Mouse (Mus musculus) midbrain, embryonic 16.5 days (tissue): Measurements from ENCODE around the gene Srgap3. TPM values are rescaled to one million over a fixed set of nuclear protein-coding genes. Genes with fewer than 3 reads are reported as not detected.
"Not testable (repeated sequence)": the region's sequence is repeated elsewhere in the genome, so short reads cannot be mapped to it uniquely, and the experiment has no call there.

Experiments
- ATAC-seq: fragments of 200-750 bp; cut with Nextera tagmentation; 2 replicates; pipeline ENCODE4 v1.8.0; 2017; ENCODE audit warnings: moderate TSS enrichment
- H3K27ac ChIP-seq: fragments of 300-500 bp; sonication (generic); 2 replicates; pipeline ENCODE4 v1.5.1; 2014; ENCODE audit warnings: mild to moderate bottlenecking, low read length, mixed read lengths
- H3K27me3 ChIP-seq: fragments of 300-500 bp; sonication (generic); 2 replicates; pipeline ENCODE4 v1.6.1; 2014; ENCODE audit warnings: low read depth, low read length, mixed read lengths; ENCODE audit not compliant: control insufficient read depth, insufficient read depth
- H3K36me3 ChIP-seq: fragments of 300-500 bp; sonication (generic); 2 replicates; pipeline ENCODE4 v1.6.1; 2014; ENCODE audit warnings: mild to moderate bottlenecking, low read length, moderate library complexity, mixed read lengths; ENCODE audit not compliant: control insufficient read depth, insufficient read depth
- H3K4me1 ChIP-seq: fragments of 300-500 bp; sonication (generic); 2 replicates; pipeline ENCODE4 v1.6.1; 2014; ENCODE audit warnings: mild to moderate bottlenecking, low read length, mixed read lengths; ENCODE audit not compliant: control insufficient read depth, insufficient read depth
- H3K4me2 ChIP-seq: fragments of 300-500 bp; sonication (generic); 2 replicates; pipeline ENCODE4 v1.6.1; 2014; ENCODE audit warnings: mild to moderate bottlenecking, low read length, mixed read lengths
- H3K4me3 ChIP-seq: fragments of 300-500 bp; sonication (generic); 2 replicates; pipeline ENCODE4 v1.5.1; 2014; ENCODE audit warnings: low read depth, mild to moderate bottlenecking, low read length, moderate library complexity, mixed read lengths
- H3K9ac ChIP-seq: fragments of 300-500 bp; sonication (generic); 2 replicates; pipeline ENCODE4 v1.6.1; 2014; ENCODE audit warnings: low read depth, low read length, mixed read lengths
- H3K9me3 ChIP-seq: fragments of 300-500 bp; sonication (generic); replicated peaks from 2 replicates; pipeline ENCODE4 v1.6.1; 2014; ENCODE audit warnings: mild to moderate bottlenecking, low read length, mixed read lengths; ENCODE audit not compliant: control insufficient read depth, poor library complexity, severe bottlenecking
- WGBS: fragments of 180-500 bp; shearing (Covaris S2); extraction: QIAGEN DNeasy Blood & Tissue Kit; methylation state at CpG from one replicate; pipeline ENCODE4 v1.1.7; 2014; 5-methylcytosine and 5-hydroxymethylcytosine counted together
- polyA plus RNA-seq: library from polyadenylated mRNA; unstranded; fragments of >200 nt; fragmentation: Nextera tagmentation; extraction: Ambion mirVana; gene quantifications from 2 replicates; pipeline ENCODE4 v1.2.1, GENCODE M21; 2015

Gene Srgap3
- polyA plus RNA-seq, 1 experiment from 2014 or later = 37.4 TPM

DNA sequence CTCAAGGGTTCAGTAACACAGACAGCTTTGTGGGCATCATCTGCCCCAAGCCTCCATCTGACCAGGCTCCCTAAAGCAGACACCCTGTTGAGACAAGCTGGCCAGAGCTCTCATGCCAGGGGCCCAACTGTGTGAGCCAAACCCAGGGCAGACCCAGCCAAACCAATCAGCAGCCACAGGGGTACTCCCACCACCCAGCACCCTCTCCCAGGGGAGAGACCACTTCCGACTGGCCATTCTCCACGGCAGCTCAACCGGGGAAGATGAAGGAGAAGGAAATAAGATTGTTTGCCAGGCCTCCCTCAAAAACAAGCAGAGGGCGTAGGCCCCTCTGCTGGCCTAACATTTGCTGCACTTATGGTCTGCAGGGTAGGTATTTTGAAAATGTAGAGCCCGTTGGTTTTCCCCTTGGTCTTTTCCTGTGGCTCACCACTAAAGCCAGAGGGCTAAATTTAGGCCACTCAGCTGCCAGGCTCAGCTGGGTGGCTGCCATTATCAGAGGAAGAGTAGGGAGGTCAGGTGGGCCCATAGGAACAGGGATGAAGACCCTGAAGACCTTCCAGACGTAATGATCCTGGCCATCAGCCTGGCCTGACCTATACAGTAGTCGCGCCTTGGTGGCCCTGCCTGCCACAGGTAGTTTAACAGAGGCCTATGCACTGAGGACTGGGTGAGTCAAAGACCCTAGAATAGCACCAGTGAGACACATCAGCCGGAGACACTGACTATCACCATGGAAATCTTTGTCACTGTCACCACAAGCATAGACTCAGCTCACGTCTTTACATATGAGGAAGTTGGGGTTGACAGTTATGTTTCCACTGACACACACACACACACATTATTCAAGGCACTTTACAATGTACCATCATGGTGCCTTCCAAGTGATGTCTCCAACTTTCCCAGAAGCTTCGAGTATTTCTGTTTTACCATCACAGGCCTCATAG lies 85.4 kb downstream of the Srgap3 start:
- Histone ChIP-seq H3K9ac (no peak overlapping the region), H3K4me3 (no peak overlapping the region), H3K9me3 (no peaks in the 10 kb centered on the region), H3K27ac (peak overlapping the region; percentile 8; the same call in 1 of the 2 replicates), H3K36me3 (no peaks in the 10 kb centered on the region), H3K4me2 (no peak overlapping the region), H3K27me3 (no peaks in the 10 kb centered on the region), H3K4me1 (peaks cover 35% of the 10 kb centered on the region)
- WGBS = 79% methylated on average over 11 of the region's 11 CpGs
- ATAC-seq = no peak

DNA sequence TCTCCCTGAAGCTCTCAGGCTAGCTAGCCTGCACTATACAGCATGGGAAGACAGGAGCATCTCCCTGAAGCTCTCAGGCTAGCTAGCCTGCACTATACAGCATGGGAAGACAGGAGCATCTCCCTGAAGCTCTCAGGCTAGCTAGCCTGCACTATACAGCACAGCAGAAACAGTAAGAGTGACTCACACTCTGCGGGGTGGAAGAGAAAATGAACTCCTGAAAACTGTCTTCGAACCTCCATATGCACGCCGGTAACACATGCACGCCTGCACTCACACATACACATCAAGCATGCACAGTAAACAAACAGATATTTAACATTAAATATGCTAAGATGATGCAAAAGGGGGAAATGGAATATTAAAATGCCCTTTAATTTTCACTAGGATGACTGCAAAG lies 86.8 kb downstream of the Srgap3 start:
- H3K27me3 ChIP-seq, H3K27ac ChIP-seq, H3K4me3 ChIP-seq, H3K9ac ChIP-seq, H3K4me2 ChIP-seq, H3K9me3 ChIP-seq, ATAC-seq, H3K36me3 ChIP-seq: not testable (repeated sequence)
- H3K4me1 ChIP-seq = peaks cover 28% of the 10 kb centered on the region
- 91% methylated on average over 5 of the region's 5 CpGs for WGBS

DNA sequence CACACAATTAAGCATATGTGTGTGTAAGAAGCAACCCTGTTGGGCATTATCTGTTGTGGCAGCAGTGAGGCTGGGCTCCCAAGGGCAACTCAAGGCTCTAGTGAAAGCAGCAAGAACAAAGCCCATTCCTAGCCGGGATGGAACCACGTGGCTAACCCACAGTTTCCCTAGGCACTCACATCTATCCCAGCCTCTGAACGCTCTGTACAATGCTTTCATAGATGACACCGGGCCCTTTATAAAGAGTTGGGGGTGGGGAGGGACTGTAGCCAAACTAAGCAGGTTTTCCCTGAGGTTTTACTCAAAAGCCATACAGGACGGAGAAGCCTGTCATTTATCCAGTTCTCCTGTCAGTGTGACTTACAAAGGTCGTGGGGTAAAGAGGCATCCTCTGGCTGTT lies 90.0 kb downstream of the Srgap3 start:
- Histone ChIP-seq H3K27me3 (no peaks in the 10 kb centered on the region), H3K36me3 (no peaks in the 10 kb centered on the region), H3K4me3 (no peak overlapping the region), H3K4me1 (peaks cover 34% of the 10 kb centered on the region), H3K9ac (no peak overlapping the region), H3K27ac (no peak overlapping the region), H3K9me3 (no peaks in the 10 kb centered on the region), H3K4me2 (no peak overlapping the region)
- 16% methylated on average over 6 of the region's 6 CpGs for WGBS
- peak; percentile 43 for ATAC-seq

DNA sequence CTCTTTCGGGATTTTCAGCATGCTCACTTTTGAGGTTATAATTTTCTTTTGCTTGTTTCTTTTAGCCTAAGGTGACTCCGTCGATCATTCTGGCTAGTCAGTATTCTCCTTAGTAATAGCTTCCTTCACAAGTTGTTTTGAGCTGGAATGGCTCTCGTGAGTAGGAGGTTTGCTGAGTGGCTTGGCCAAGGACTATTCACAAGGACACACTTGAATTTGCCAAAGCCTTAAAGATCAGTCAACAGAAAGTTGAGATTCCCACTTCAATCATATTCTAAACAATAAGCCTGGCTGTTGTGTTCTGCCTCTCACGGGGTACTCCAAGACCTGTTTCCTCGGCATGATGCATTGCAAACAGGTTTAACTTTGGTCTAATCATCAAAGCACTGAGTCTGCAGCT lies 91.9 kb downstream of the Srgap3 start:
- ATAC-seq = no peak
- peaks cover 39% of the 10 kb centered on the region for H3K4me1 ChIP-seq
- H3K36me3 ChIP-seq = no peaks in the 10 kb centered on the region
- H3K9ac ChIP-seq = no peak overlapping the region
- no peak overlapping the region for H3K4me2 ChIP-seq
- H3K27ac ChIP-seq = peak overlapping the region; percentile 50
- WGBS = 62% methylated on average over 6 of the region's 6 CpGs
- no peaks in the 10 kb centered on the region for H3K9me3 ChIP-seq
- no peak overlapping the region for H3K4me3 ChIP-seq
- no peaks in the 10 kb centered on the region for H3K27me3 ChIP-seq

DNA sequence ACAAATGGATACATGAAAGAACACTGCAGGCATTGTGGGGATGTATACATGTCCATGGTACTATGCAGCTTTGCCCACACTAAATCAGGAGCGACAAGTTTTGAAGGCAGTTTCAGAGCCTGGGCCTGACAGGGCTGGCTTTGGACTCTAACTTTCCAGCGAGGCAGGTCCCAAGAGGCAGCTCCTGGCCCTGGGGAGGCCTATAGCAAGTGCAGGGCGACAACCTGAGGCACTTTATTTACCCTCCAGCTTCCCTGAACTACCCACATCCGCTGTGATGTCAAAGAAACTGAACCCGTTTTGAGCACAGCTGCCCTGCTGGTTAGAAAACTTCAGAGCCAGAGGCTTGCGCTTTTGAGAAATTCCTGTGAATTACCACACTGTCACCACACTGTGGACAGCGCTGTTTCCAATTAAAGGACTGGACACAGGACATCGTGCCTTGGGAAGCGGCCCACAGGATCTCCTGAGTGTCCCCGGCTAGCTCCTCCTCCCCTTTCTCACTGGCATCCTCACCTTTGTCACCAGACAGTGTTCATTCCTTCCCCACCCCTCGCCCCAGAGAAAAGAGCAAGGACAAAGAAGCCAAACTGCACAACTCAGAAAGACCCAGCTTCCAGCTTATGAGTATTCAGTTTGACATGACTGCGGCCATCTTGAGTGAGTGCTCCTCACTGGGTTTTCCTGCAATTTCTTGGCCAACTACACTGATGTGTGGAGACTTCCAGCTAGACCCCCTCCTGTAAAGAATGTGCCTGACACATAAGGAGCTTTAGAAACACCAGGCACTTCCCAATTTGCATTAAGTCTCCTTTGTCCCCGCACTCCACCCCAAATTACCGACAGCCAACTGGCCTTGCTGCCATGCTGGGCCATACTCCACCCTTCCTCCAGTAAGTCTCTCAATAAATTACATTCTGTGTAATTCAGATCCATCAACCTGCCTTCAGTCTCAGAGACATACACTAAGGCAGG lies 94.5 kb downstream of the Srgap3 start:
- Histone ChIP-seq H3K36me3 (no peaks in the 10 kb centered on the region), H3K9me3 (no peaks in the 10 kb centered on the region), H3K4me1 (peaks cover 46% of the 10 kb centered on the region), H3K27me3 (no peaks in the 10 kb centered on the region), H3K4me3 (no peak overlapping the region), H3K4me2 (no peak overlapping the region), H3K27ac (no peak overlapping the region; the same call in 1 of the 2 replicates), H3K9ac (no peak overlapping the region)
- no peak for ATAC-seq
- WGBS = 51% methylated on average over 14 of the region's 14 CpGs

DNA sequence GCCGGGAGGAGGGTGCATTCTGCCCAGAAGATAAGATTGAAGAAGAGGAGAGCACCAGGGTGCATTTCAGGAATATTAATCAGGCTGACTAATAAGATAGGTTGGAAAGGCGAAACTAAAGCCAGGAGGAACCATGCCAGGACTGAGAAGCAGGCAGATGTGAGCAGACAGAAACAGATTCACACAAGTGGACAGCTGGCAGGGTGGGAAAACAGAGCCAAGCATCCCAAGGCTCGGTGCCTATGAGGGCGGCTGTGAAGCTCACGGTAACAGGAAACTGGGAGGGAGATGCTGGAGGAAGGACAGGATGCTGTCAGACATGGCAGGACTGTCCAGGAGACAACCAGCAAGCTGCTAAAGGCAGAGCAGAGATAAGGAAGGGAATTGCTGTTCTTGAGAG lies 96.3 kb downstream of the Srgap3 start:
- peak overlapping the region; percentile 39; the same call in 1 of the 2 replicates for H3K9ac ChIP-seq
- H3K4me3 ChIP-seq = no peak overlapping the region
- no peaks in the 10 kb centered on the region for H3K9me3 ChIP-seq
- no peaks in the 10 kb centered on the region for H3K36me3 ChIP-seq
- peak overlapping the region; percentile 51; the same call in 1 of the 2 replicates for H3K27ac ChIP-seq
- no peak for ATAC-seq
- H3K27me3 ChIP-seq = no peaks in the 10 kb centered on the region
- H3K4me1 ChIP-seq = peaks cover 33% of the 10 kb centered on the region
- WGBS = 49% methylated on average over 5 of the region's 5 CpGs
- H3K4me2 ChIP-seq = no peak overlapping the region

DNA sequence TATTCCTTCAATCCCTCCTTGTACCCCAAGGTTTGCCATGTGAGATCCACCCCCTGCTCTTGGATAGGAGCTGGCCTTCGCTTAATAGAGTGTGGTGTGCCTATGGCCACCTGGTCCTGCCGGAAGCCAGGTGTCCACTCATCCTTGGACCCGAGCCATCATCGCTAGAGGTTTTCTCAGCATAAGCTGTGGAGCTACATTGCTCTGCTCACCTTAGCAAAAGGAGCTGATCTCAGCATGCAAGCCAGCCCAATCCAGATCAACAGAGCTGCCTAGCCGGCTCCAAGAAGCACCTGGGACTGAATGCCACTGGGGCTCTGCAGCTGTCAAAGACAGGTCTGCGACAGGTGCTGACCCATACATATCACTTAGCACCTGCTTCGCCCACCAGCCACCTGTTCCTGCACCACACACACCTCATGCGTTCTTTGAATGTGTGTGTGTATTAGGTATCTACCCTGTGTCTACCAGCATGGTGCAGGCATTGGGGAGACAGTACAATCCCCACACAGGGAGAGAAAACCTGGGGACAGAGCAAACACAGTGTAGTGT lies 98.4 kb downstream of the Srgap3 start:
- Histone ChIP-seq H3K4me3 (no peak overlapping the region), H3K36me3 (no peaks in the 10 kb centered on the region), H3K27ac (no peak overlapping the region), H3K4me2 (no peak overlapping the region), H3K27me3 (no peaks in the 10 kb centered on the region), H3K9me3 (no peaks in the 10 kb centered on the region), H3K4me1 (peaks cover 29% of the 10 kb centered on the region), H3K9ac (no peak overlapping the region)
- ATAC-seq = no peak
- 97% methylated on average over 8 of the region's 8 CpGs for WGBS

DNA sequence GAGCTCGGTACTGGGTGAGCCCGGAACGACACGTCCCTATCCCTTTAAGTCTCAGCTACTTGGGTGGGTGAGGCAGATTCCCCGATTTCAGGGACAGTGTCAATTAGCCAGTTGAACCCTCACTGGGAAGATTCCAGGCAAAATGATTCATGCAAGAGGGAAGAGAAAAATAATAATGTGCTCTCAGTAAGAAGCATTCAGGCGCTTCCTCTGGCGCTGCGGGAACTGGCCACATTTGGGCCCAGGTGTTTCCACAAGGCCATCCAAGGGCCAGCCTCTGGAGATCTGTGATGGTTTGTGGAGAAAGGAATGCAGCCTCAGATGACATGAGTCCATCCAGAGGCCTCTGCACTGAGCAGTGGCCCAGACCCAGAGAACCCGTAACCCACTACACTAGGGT lies 100.2 kb downstream of the Srgap3 start:
- no peak for ATAC-seq
- no peak overlapping the region for H3K9ac ChIP-seq
- no peak overlapping the region for H3K4me3 ChIP-seq
- H3K9me3 ChIP-seq = no peaks in the 10 kb centered on the region
- no peaks in the 10 kb centered on the region for H3K27me3 ChIP-seq
- no peak overlapping the region for H3K4me2 ChIP-seq
- H3K4me1 ChIP-seq = peaks cover 25% of the 10 kb centered on the region
- no peaks in the 10 kb centered on the region for H3K36me3 ChIP-seq
- no peak overlapping the region for H3K27ac ChIP-seq
- WGBS = 92% methylated on average over 9 of the region's 9 CpGs
